Mouse (Mus musculus): ENCODE results near the gene Gm2a. TPM values are rescaled to one million over a fixed set of nuclear protein-coding genes. Genes with fewer than 3 reads are reported as not detected.
A peak's percentile ranks its signal among the peaks of the same experiment; 100 is the strongest.
"Not testable (repeated sequence)": the region's sequence is repeated elsewhere in the genome, so short reads cannot be mapped to it uniquely, and the experiment has no call there.

Gene Gm2a
- total RNA-seq, 2 experiments from 2014 or later = 48.6 to 49.2 TPM

- intact Hi-C loops (cut with DNase I) = no loop called here
These were observed 4.8 kb upstream of the Gm2a start for GRCm38 (mm10) chr11:55093096-55093495.

GRCm38 (mm10) chr11:55096296-55096695 lies 1.6 kb upstream of the Gm2a start:
- DNase-seq (ENCODE audit: low spot score in 2 of 2); intact Hi-C loops (cut with DNase I): not testable (repeated sequence)

More at GRCm38 (mm10) chr11:55093096-55093495, 4.8 kb upstream of the Gm2a start:
- DNase-seq (ENCODE audit: low spot score in 2 of 2) = no peak

- DNase-seq (ENCODE audit: low spot score in 2 of 2) = no peak
- intact Hi-C loops (cut with DNase I) = no loop called here
These were observed 1.0 kb upstream of the Gm2a start for GRCm38 (mm10) chr11:55096731-55097462.

- intact Hi-C loops (cut with DNase I) = no loop called here
- DNase-seq (ENCODE audit: low spot score in 2 of 2) = no peak
These were observed 437 bp downstream of the Gm2a start for GRCm38 (mm10) chr11:55098189-55098915.

GRCm38 (mm10) chr11:55099019-55099771 lies 1.3 kb downstream of the Gm2a start:
- no peak for DNase-seq (ENCODE audit: low spot score in 2 of 2)
- intact Hi-C loops (cut with DNase I) = no loop called here

- intact Hi-C loops (cut with DNase I) = no loop called here
- no peak for DNase-seq (ENCODE audit: low spot score in 2 of 2)
These were observed 2.0 kb downstream of the Gm2a start for GRCm38 (mm10) chr11:55099868-55100267.

GRCm38 (mm10) chr11:55102015-55102414 lies 4.1 kb downstream of the Gm2a start:
- intact Hi-C loops (cut with DNase I) = no loop called here
- DNase-seq (ENCODE audit: low spot score in 2 of 2) = no peak

- no peak for DNase-seq (ENCODE audit: low spot score in 2 of 2)
- intact Hi-C loops (cut with DNase I) = no loop called here
These were observed 5.3 kb downstream of the Gm2a start for GRCm38 (mm10) chr11:55103229-55103628.

- intact Hi-C loops (cut with DNase I) = no loop called here
- DNase-seq (ENCODE audit: low spot score in 2 of 2) = no peak
These were observed 7.5 kb downstream of the Gm2a start for GRCm38 (mm10) chr11:55105389-55105788.

GRCm38 (mm10) chr11:55106636-55107035 lies 8.7 kb downstream of the Gm2a start:
- intact Hi-C loops (cut with DNase I) = no loop called here
- DNase-seq (ENCODE audit: low spot score in 2 of 2) = no peak

- intact Hi-C loops (cut with DNase I) = no loop called here
- no peak for DNase-seq (ENCODE audit: low spot score in 2 of 2)
These were observed 11.8 kb downstream of the Gm2a start for GRCm38 (mm10) chr11:55109521-55110300.

- intact Hi-C loops (cut with DNase I) = no loop called here
These were observed 12.8 kb downstream of the Gm2a start for GRCm38 (mm10) chr11:55110566-55111169.

GRCm38 (mm10) chr11:55113209-55113860 lies 15.4 kb downstream of the Gm2a start:
- intact Hi-C loops (cut with DNase I) = no loop called here
- peak in 1 of 2 experiments; percentile 49 for DNase-seq (ENCODE audit: low spot score in 2 of 2)

More at GRCm38 (mm10) chr11:55110566-55111169, 12.8 kb downstream of the Gm2a start:
- no peak for DNase-seq (ENCODE audit: low spot score in 2 of 2)

GRCm38 (mm10) chr11:55113861-55114250 lies 15.9 kb downstream of the Gm2a start:
- intact Hi-C loops (cut with DNase I); DNase-seq (ENCODE audit: low spot score in 2 of 2): not testable (repeated sequence)

- intact Hi-C loops (cut with DNase I) = no loop called here
- no peak for DNase-seq (ENCODE audit: low spot score in 2 of 2)
These were observed 16.4 kb downstream of the Gm2a start for GRCm38 (mm10) chr11:55114291-55114690.

- DNase-seq (ENCODE audit: low spot score in 2 of 2) = no peak
- intact Hi-C loops (cut with DNase I) = no loop called here
These were observed 18.1 kb downstream of the Gm2a start for GRCm38 (mm10) chr11:55116004-55116403.

GRCm38 (mm10) chr11:55117031-55117430 lies 19.1 kb downstream of the Gm2a start:
- no peak for DNase-seq (ENCODE audit: low spot score in 2 of 2)
- intact Hi-C loops (cut with DNase I) = no loop called here

GRCm38 (mm10) chr11:55120279-55120678 lies 22.4 kb downstream of the Gm2a start:
- intact Hi-C loops (cut with DNase I) = no loop called here
- no peak for DNase-seq (ENCODE audit: low spot score in 2 of 2)
